Mouse (Mus musculus): ENCODE measurements around the gene Phf21b. TPM values are rescaled to one million over a fixed set of nuclear protein-coding genes. Genes with fewer than 3 reads are reported as not detected.
A peak's percentile ranks its signal among the peaks of the same experiment; 100 is the strongest.

Gene Phf21b
- polyA plus RNA-seq, 1 experiment from 2014 or later, result 0.08 TPM

DNA sequence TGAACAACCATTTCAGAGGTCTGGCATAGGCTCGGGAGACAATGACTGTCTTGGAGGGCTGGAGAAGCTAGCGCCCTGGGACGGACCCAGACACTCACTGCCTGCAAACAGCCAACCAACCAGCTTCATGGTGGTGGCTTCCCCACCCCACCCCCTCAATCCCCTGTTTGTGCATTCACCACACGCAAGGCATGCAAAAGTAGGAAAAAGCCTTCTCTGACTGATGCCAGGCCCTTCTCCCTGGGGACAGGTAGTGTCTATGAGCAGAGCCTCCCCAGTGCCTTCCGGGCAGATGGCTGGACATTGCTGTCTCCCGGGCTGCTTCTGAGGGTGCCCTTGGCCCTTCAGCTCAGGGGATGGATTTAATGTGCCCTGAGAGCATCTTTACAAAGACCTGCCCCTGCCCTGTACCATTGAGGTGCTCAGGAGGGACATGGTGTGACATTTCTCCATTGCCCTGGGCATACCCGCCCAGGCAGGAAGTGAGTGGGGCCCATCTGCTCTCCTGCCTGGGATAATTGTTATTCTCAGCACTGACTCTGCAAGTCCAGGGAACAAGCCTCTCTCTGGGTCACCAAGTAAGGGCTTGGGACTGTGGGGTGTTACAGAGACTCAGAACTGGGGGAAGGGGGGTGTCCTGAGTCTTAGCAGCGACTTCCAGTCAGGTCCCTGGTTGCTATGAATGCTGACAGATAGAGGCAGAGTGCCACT, 93.0 kb downstream of the Phf21b start:
- no peak for ATAC-seq
- H3K9ac ChIP-seq (replicated peaks; ENCODE audit: low read depth), result no peak overlapping the region
- TF ChIP-seq CTCF (IDR thresholded peaks at IDR 0.05) (no peak), EP300 (IDR thresholded peaks at IDR 0.05) (no peak)
- H3K4me3 ChIP-seq (ENCODE audit: low read depth, low read length), result no peak overlapping the region
- 81% methylated on average over 8 of the region's 8 CpGs for WGBS
- no peaks in the 10 kb centered on the region for H3K36me3 ChIP-seq (ENCODE audit: insufficient read depth, low read length)
- no peak overlapping the region for H3K27ac ChIP-seq (ENCODE audit: low read length)
- H3K27me3 ChIP-seq (replicated peaks; ENCODE audit: insufficient read depth, low read length), result no peaks in the 10 kb centered on the region
- H3K9me3 ChIP-seq (ENCODE audit: low read length), result no peaks in the 10 kb centered on the region
- no peak overlapping the region for H3K4me2 ChIP-seq (replicated peaks; ENCODE audit: low read depth, low read length)
- no peaks in the 10 kb centered on the region for H3K4me1 ChIP-seq (ENCODE audit: insufficient read depth, low read depth, low read length)
- no peak for DNase-seq (ENCODE audit: low spot score)

- no peaks in the 10 kb centered on the region for H3K9me3 ChIP-seq (ENCODE audit: low read length)
- peaks cover 3% of the 10 kb centered on the region; the same call in 1 of the 2 replicates for H3K4me1 ChIP-seq (ENCODE audit: insufficient read depth, low read depth, low read length)
- peak; percentile 20 for DNase-seq (ENCODE audit: low spot score)
- H3K27me3 ChIP-seq (replicated peaks; ENCODE audit: insufficient read depth, low read length), result no peaks in the 10 kb centered on the region
- ATAC-seq, result no peak
- no peak overlapping the region for H3K9ac ChIP-seq (replicated peaks; ENCODE audit: low read depth)
- no peak overlapping the region for H3K4me3 ChIP-seq (ENCODE audit: low read depth, low read length)
- H3K27ac ChIP-seq (ENCODE audit: low read length), result no peak overlapping the region
- no peaks in the 10 kb centered on the region for H3K36me3 ChIP-seq (ENCODE audit: insufficient read depth, low read length)
- no peak overlapping the region for H3K4me2 ChIP-seq (replicated peaks; ENCODE audit: low read depth, low read length)
- WGBS, result 35% methylated on average over 4 of the region's 4 CpGs
- TF ChIP-seq CTCF (IDR thresholded peaks at IDR 0.05) (peak; percentile 80), EP300 (IDR thresholded peaks at IDR 0.05) (no peak)
Measured at GRCm38 (mm10) chr15:84758493-84758892, 97.4 kb downstream of the Phf21b start.

DNA sequence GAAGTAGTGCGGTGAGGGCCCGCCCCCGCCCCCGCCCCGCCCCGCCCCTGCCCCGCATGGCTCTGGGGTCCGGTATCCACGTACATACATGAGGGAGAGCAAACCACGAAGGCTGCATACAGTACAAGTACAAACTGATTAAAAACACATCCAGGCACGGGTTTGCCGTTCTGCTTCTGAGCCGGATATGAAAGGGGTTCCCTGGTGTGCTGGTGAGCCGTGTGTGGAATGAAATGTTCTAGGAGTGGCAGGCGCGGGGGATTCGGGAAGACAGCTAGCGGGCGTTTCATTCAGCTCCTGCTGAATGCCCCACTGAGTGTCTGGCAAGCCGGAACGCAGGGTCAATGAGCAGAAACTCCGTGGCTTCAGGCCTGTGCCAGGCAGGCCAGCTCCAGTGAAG, 99.4 kb downstream of the Phf21b start:
- Histone ChIP-seq H3K4me2 (replicated peaks; ENCODE audit: low read depth, low read length) (no peak overlapping the region), H3K9ac (replicated peaks; ENCODE audit: low read depth) (no peak overlapping the region), H3K27ac (ENCODE audit: low read length) (no peak overlapping the region), H3K4me3 (ENCODE audit: low read depth, low read length) (no peak overlapping the region), H3K36me3 (ENCODE audit: insufficient read depth, low read length) (no peaks in the 10 kb centered on the region), H3K9me3 (ENCODE audit: low read length) (no peaks in the 10 kb centered on the region), H3K4me1 (ENCODE audit: insufficient read depth, low read depth, low read length) (peaks cover 3% of the 10 kb centered on the region; the same call in 1 of the 2 replicates), H3K27me3 (replicated peaks; ENCODE audit: insufficient read depth, low read length) (no peaks in the 10 kb centered on the region)
- ATAC-seq (no peak), DNase-seq (ENCODE audit: low spot score) (no peak)
- 11% methylated on average over 22 of the region's 22 CpGs for WGBS
- TF ChIP-seq CTCF (IDR thresholded peaks at IDR 0.05) (no peak), EP300 (IDR thresholded peaks at IDR 0.05) (no peak)

DNA sequence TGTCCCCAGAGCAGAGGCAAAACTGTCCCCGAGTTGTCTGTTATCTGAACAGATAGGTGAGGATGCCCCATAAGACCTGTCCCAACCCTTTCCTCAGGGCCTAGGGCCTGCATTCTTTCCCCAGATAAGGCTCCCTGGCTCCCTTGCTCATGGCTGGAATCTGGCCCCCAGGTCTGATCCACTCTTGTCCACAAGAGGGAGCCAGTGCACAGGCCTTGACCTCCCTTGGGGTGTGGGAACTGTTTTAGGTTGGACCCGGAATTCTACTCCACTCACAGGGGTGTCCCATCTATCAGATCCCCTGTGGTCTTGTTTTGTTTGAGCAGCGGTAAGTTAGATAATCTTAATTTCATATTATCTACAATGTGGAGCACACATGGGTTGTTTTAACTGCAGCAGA, 100.9 kb downstream of the Phf21b start:
- Histone ChIP-seq H3K36me3 (ENCODE audit: insufficient read depth, low read length) (no peaks in the 10 kb centered on the region), H3K27ac (ENCODE audit: low read length) (no peak overlapping the region), H3K4me3 (ENCODE audit: low read depth, low read length) (no peak overlapping the region), H3K4me2 (replicated peaks; ENCODE audit: low read depth, low read length) (no peak overlapping the region), H3K27me3 (replicated peaks; ENCODE audit: insufficient read depth, low read length) (no peaks in the 10 kb centered on the region), H3K9ac (replicated peaks; ENCODE audit: low read depth) (no peak overlapping the region), H3K4me1 (ENCODE audit: insufficient read depth, low read depth, low read length) (peaks cover 3% of the 10 kb centered on the region; the same call in 1 of the 2 replicates), H3K9me3 (ENCODE audit: low read length) (no peaks in the 10 kb centered on the region)
- DNase-seq (ENCODE audit: low spot score) (peak; percentile 75), ATAC-seq (peak; percentile 55)
- TF ChIP-seq EP300 (IDR thresholded peaks at IDR 0.05), result no peak
- peak; percentile 95 for TF ChIP-seq CTCF (IDR thresholded peaks at IDR 0.05)
- 19% methylated on average over 3 of the region's 3 CpGs for WGBS

DNA sequence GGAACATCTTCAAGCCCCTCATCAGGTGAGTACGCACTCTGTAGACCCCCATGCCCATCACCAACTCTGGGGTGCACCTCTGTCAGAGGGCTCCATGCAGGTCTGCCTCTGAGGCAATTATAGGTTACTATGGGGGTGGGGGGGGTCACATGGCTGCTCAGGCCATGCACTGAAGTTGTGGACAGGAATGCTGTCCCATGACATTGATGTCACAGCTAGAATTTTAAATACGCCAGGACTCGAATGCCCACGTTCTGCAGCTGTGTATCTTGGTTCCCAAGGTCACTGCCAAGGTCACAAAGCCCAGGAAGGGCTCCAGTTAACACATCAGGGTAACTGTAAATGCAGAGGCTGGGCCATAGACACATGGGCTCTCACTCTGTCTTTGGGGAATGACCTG, 110.0 kb downstream of the Phf21b start:
- no peak for TF ChIP-seq EP300 (IDR thresholded peaks at IDR 0.05)
- TF ChIP-seq CTCF (IDR thresholded peaks at IDR 0.05), result no peak
- no peaks in the 10 kb centered on the region for H3K9me3 ChIP-seq (ENCODE audit: low read length)
- no peak overlapping the region for H3K9ac ChIP-seq (replicated peaks; ENCODE audit: low read depth)
- no peaks in the 10 kb centered on the region for H3K36me3 ChIP-seq (ENCODE audit: insufficient read depth, low read length)
- H3K27ac ChIP-seq (ENCODE audit: low read length), result no peak overlapping the region
- DNase-seq (ENCODE audit: low spot score) (no peak), ATAC-seq (no peak)
- H3K4me2 ChIP-seq (replicated peaks; ENCODE audit: low read depth, low read length), result no peak overlapping the region
- H3K4me3 ChIP-seq (ENCODE audit: low read depth, low read length), result no peak overlapping the region
- H3K4me1 ChIP-seq (ENCODE audit: insufficient read depth, low read depth, low read length), result no peaks in the 10 kb centered on the region
- 86% methylated on average over 4 of the region's 4 CpGs for WGBS
- no peaks in the 10 kb centered on the region for H3K27me3 ChIP-seq (replicated peaks; ENCODE audit: insufficient read depth, low read length)

GRCm38 (mm10) chr15:84744308-84744707, 111.5 kb downstream of the Phf21b start:
- 10% methylated on average over 2 of the region's 2 CpGs for WGBS
- ATAC-seq, result no peak
- no peak overlapping the region for H3K9ac ChIP-seq (replicated peaks; ENCODE audit: low read depth)
- H3K36me3 ChIP-seq (ENCODE audit: insufficient read depth, low read length), result no peaks in the 10 kb centered on the region
- no peak overlapping the region for H3K4me2 ChIP-seq (replicated peaks; ENCODE audit: low read depth, low read length)
- no peak for DNase-seq (ENCODE audit: low spot score)
- TF ChIP-seq CTCF (IDR thresholded peaks at IDR 0.05) (no peak), EP300 (IDR thresholded peaks at IDR 0.05) (no peak)
- H3K27ac ChIP-seq (ENCODE audit: low read length), result no peak overlapping the region
- H3K4me3 ChIP-seq (ENCODE audit: low read depth, low read length), result no peak overlapping the region
- no peaks in the 10 kb centered on the region for H3K27me3 ChIP-seq (replicated peaks; ENCODE audit: insufficient read depth, low read length)
- H3K4me1 ChIP-seq (ENCODE audit: insufficient read depth, low read depth, low read length), result no peaks in the 10 kb centered on the region
- H3K9me3 ChIP-seq (ENCODE audit: low read length), result no peaks in the 10 kb centered on the region
